Mouse (Mus musculus): ENCODE results near the gene Gm20388.
"Not testable (repeated sequence)": the region's sequence is repeated elsewhere in the genome, so short reads cannot be mapped to it uniquely, and the experiment has no call there.

Gene Gm20388

DNA sequence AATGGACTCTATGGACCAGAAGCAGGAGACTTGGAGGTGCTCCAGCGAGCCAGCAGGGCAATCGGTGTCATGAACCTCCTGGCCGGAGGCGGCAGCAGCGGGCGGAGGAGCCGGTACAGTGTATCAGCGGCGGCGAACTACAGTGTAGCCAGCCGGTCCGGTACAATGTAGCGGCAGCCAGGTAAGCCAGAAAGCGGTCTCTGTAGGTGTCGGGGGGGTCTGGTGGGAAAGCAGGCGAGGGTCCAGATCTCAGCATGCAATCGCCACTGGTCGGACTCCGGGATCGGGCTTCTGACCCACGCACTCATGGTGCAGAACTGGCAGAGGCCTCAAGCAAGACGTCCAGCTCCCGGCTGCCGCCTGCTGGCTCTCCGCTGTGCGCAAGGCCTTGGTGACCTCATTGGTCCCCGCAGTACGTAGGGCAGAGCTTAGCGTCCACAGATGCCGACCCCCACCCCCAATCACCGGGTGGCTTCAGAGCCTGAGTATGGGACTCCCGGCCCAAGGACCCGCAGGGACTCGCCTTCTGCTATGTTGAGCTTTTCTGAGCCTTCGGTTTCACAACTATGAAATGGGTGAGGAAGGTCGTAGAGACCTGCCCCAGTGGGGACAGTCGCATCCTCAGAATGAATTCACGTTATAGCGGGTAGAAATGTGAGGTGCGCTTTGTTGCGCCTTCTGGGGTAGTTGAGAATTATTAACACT is 3532.4 kb downstream of the Gm20388 start:
- DNase-seq (ENCODE audit: low spot score in 2 of 2) = peak; percentile 89 to 91

DNA sequence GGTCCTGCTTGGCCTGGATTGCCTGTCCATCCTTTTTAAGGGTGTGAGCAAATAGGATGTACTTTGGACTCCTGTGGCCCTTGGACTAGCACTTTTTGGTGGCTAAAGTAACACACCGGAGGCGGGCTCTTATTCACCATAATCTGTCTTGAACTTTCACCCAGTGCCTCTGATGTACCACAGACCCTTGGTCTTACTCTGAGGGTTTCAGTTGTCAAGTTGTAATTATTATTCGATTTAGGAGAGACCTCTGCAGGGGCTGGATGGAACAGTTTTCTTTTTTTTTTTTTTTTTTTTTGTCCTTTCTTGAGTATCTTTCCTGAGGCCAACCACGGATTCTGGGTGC is 3532.9 kb downstream of the Gm20388 start:
- no peak for DNase-seq (ENCODE audit: low spot score in 2 of 2)

DNA sequence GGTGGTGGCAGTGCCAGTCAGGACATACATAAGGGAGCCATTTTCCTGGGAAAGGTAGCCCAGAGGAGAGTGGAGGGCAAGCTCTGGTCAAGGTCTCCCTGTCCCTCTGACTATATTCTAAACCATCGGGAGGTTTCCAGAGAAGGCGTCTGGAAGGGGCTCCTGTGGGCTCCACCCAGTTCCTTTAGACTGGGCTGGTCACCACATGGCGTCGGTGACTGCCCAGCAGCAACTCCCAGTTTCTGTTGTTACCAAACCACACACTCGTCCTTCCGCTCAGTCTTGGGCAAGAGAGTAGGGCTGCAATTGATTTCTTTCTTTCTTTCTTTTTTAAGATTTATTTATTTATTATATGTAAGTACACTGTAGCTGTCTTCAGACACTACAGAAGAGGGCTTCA is 3533.5 kb downstream of the Gm20388 start:
- no peak for DNase-seq (ENCODE audit: low spot score in 2 of 2)

DNA sequence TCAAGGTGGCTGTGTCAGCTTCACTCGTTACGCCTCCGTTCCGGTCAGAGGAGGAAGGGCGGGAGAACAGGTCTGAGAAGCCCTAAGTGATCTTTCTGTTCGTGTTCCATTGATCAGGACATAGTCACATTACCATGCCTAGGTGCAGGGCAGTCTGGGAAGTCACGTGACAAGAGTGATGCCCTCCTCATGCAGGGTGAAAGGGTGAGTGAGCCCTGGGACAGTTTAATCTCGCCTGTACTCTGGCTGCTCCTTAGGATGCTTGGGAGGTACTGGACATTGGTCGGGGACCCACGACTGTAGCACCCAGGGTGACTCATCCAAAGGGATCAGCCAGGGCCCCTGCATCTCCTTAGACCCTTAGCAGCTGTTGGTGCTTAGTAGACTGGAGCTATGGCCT is 3535.3 kb downstream of the Gm20388 start:
- no peak for DNase-seq (ENCODE audit: low spot score in 2 of 2)

DNA sequence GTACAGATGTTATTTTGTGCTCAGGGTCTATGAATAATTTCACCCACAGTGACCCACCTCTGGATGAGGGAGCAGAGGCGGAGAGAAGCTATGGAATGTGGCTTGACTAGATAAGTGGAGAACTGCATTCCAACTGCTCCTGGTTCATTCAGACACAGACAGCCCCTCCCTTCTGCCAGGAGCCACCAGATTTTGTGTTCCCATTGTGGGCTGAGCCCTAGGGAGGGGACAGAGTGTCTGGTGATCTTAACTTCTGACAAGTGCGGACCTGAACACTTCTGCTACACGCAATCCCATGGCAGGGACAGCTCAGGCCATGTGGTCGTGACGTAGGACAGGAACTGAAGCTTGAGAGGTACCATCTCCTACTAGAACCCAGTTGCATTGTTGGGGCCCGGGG is 3536.2 kb downstream of the Gm20388 start:
- no peak for DNase-seq (ENCODE audit: low spot score in 2 of 2)

DNA sequence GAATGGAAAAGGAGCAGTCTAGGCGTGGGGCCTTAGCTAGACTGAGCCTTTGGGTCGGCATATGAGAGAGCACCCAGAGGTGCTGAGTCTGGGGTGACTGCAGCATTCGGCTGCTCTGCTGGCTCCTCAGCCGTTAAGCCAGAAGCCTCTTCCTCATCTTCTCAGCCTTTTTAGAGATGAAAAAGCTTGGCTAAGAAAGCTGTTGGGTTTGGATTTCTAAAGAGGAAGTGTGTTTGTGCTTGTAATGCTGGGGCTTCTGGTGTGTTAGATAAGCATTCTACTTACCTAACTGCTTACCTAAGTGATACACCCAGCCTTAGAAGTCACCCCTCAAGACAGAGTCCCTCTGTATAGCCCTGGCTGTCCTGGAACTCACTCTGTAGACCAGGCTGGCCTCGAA is 3540.1 kb downstream of the Gm20388 start:
- no peak for DNase-seq (ENCODE audit: low spot score in 2 of 2)

DNA sequence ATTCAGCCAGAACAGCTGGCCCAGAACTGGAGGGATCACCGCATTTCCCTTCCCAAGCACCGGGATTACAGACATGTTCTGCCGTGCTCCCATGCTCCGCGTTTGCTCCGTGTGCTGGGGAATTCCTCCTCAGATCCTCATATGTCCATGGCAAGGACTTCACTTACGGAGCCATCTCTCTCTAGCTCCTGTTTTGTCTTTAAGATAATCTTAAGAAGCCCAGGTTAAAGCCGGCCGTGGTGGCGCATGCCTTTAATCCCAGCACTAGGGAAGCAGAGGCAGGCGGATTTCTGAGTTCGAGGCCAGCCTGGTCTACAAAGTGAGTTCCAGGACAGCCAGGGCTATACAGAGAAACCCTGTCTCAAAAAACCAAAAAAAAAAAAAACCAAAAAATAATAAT is 3541.1 kb downstream of the Gm20388 start:
- not testable (repeated sequence) for DNase-seq (ENCODE audit: low spot score in 2 of 2)

DNA sequence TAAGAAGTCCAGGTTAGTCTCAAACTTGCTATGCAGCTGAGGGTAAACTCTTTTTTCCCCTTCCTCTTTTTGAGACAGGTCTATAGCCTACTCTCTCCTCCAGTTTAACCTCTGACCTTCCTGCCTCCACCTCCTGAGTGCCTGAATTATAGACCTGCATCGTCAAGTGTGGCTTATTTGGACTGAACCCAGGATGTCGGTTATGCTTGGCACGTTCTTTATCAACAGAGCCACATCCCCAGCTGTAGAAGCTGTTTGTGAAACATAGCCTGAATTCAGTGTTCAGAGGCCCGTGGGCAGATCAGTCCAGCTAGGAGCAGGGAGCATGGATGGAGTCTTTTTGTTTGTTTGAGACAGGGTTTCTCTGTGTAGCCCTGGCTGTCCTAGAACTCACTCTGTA is 3541.5 kb downstream of the Gm20388 start:
- no peak for DNase-seq (ENCODE audit: low spot score in 2 of 2)

DNA sequence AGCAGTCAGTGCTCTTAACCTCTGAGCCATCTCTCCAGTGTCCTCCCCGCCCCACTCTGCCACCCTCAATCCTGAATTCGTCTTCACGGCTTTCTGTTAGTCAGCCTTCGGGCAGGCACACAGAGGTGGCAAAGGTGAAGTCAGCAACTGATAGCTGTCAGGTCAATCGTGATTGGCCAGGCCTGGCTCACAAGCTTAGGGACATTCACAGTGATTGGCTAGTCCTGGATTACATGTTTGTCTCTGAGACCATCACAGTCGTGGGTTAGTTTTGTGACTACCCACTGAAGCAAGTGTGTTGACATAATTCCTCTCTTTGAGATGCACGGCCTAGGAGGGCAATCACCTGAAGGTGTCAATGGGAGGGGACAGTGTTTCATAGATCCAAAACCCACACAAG is 3542.7 kb downstream of the Gm20388 start:
- no peak for DNase-seq (ENCODE audit: low spot score in 2 of 2)

DNA sequence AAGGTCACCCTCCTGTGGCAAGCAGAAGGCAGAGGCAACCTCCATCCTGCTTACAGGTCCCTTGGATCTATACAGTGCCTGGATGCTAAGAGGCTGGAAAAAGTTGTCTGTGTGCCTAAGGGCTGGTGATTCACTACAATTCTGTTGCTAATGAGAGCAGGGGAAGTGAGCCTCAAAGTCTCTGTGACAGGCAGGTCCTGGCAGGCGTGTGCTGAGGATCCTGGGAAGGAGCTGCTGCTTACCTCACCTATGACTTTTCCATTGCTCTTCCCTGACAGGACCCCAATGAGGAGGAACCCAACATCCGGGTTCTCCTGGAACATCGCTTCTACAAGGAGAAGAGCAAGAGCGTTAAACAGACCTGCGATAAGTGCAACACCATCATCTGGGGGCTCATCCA is 3543.3 kb downstream of the Gm20388 start:
- no peak for DNase-seq (ENCODE audit: low spot score in 2 of 2)

DNA sequence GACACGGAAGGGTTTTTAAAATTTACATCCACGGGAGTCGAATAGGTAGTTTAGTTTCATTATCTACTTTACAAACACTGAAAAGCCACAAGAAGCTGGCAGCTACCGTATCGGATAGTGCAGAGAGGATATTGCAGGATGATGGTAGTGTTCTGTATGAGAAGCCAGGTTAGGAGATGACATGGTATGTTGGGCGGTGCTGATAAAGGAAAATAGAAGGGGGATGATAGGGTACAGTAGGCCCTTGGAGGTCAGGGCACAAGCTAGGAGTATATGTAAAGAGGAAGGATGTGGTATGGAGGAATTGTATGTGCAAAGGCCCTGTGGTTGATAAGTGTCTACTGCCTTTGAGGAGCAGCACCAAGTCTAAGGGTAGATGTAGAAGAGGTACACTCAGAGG is 3543.9 kb downstream of the Gm20388 start:
- no peak for DNase-seq (ENCODE audit: low spot score in 2 of 2)

DNA sequence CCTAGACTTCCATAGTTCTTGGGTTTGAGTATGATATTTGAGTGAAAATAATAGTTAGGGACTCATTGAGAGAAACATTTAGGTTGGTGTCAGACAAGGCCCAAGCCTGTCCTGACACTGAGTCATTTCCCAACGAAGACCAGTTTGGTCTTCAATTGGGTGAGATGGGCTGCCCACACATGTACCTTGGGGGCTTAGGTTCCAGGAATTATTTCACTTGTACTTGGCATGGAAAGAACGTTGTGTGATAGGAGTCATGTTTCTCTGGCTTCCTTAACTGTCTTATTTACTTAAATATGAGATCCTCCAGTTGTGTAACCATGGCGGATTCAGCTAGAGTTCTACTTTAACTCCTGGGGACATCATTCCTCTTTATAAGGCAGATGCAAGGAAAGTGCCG is 3553.0 kb downstream of the Gm20388 start:
- no peak for DNase-seq (ENCODE audit: low spot score in 2 of 2)

DNA sequence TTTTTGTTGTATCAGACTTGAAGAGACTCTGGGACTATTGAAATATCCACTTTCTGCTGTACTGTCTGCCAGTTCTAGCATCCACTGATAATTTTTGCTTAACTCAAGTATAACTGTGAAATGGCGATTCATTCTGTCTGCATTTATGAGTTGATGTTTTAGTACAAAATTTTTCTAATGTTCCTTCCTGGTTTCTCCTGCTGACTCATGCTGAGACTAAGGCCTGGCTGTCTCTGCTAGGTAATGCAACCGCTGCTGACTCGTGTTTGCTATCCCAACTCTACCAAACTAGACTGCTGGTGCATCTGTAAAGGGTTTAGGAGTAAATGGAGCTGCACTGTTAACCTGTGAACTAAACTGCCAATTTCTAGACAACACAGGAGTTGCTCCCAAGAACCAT is 3556.8 kb downstream of the Gm20388 start:
- DNase-seq (ENCODE audit: low spot score in 2 of 2) = no peak

DNA sequence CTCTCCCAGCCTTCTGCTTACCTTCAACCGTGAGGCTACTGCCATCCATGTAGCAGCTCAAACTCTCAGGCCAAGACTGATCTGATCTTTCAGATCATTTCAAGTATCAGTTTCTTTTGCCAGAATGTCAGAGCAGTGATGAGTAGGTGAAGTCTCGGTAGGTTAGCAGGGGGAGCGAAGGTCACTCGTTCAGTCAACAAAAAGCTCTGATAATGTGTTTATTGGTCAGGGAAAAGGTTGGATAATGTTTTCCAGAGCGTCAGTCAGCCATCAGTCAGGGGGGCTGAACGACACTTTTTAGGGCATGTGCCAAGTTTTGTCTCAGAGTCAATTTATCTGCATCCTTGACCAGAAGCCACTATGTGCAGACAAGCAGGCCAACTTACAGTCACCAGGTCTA is 3562.3 kb downstream of the Gm20388 start:
- DNase-seq (ENCODE audit: low spot score in 2 of 2) = not testable (repeated sequence)

DNA sequence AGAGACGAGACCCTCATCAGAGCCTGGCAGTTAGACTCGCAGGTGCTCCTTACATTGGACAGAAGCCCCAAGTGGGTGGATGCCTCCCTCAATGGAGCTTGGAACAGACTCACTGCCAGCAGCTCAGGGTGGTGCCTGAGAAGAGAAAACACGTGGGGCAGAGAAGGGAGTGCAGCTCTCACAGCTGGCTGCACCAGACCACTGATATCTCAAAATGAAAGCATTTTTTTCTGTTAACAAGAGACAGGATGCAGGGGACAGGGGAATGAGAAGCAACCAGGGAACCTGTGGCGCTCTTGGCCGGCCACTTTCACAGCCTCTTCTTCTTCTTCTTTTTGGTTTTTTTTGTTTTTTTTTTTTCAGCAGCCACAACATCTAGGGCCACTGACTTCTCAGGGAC is 3563.9 kb downstream of the Gm20388 start:
- DNase-seq (ENCODE audit: low spot score in 2 of 2) = not testable (repeated sequence)

DNA sequence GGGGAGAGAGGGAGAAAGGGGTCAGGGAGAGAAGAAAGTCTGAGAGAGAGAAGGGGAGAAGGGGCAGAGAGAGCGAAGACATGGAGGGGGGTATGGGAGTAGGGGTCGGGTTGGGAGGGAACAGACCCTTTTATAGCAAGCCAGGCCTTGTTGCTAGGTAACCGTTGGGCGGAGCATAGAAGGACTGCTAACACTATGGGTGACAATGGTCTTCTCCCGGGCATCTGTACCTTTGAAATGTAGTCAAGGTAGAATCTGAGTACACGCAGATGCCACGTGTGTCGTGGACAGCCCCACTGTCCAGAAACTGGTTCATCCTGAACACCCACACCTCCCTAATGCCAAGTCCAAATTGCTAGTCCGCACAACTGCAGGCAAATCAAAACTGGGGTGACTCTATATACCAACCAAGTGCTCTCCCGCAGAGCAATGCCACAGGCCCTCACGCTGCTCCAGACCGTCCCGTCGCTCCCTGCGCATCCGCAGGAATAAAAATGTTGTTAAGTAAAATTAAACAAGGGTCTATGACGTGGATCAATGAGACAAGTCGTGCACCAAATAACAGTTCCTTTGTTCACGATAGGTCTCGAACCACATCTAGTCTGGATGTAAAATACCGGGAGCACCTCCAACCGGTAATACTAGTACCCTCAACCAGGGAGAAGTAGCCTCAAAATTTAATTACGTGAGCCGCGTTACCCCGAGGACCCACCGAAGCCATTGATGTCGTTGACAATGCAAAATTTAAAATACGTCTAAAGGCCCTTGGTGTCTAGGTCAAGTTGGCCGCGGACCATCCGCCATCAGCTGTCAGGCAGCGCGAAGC is 3566.5 kb downstream of the Gm20388 start:
- DNase-seq (ENCODE audit: low spot score in 2 of 2) = no peak

DNA sequence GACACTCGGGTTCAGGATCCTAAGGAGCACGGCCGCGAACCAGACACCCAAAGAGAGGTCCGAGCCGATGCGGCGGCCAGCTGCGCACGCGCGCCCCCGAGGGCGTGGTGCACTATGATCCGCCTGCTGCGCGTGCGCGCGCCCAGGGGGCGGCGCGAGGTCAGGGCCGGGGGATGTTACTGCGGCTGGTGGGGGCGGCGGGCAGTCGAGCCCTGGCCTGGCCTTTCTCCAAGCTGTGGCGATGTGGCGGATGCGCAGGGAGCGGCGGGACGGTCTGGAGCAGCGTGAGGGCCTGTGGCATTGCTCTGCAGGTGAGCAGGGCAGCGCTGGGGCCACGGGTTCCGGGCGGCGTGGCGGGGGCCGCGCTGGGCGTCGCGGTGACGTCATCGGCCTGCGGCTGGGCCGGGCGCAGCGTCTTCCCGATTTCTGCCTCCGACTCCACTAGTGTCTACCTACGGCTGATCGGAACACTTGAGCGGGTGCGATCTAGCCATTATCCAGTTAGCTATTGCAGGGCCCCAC is 3567.2 kb downstream of the Gm20388 start, which contains the start of gene Afg3l1:
Afg3l1 (plus strand) TSS at position 167 of the 522 bp plus-strand sequence.
- DNase-seq (ENCODE audit: low spot score in 2 of 2) = peak; percentile 84 to 88

DNA sequence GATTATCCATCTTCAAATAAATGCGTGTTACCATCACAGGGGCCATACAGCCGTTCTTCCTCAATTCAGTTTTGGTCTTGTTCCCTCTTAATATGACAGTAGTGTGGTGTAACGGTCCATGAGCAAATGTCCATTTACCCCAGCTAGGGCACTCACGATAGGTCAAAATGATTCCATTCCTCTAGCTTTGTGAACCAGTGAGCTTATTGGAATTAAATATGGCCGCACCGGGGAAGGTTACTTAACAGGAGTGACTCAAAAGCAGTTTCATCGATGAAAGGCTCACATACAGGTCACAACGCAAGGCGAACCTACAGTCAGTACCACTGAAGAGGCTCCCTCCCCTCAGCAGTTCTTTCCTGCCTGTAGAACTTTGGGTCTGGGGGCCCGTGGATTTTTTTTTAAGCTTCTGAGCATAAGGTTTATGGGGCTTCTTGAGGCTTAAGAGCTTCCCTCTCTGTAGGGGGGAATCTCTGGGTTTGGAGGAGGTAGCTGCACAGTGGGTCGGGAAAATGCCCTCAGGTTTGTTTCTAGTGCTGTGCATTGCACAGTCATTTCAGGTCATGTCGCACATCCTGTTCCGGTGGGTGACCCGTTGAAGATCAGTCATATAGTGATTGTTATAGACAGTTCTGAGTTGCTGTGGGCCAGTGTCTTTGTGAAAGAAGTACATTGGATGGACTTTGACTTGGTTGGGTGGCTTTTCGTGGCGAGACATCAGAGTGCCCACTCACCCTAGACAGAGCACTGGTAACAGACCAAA is 3568.0 kb downstream of the Gm20388 start:
- DNase-seq (ENCODE audit: low spot score in 2 of 2) = no peak

DNA sequence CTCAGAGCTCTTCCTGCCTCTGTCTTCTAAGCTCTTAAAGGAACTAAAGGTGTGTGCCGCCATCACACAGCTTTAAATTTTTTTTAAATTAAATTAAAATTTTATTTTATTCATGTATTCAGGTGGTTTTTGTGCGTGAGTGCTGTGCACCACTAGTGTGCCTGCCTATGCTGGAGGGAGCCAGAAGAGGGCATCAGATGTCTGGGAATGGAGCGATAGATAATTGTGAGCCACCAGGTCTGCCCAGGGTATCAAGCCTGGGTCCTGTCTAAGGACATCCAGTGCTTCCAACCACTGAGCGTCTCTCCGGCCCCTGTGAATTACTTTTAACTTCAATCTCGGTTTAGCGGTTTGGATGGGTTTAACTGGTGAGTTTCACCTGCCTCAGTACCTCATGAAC is 3572.0 kb downstream of the Gm20388 start:
- DNase-seq (ENCODE audit: low spot score in 2 of 2) = no peak

DNA sequence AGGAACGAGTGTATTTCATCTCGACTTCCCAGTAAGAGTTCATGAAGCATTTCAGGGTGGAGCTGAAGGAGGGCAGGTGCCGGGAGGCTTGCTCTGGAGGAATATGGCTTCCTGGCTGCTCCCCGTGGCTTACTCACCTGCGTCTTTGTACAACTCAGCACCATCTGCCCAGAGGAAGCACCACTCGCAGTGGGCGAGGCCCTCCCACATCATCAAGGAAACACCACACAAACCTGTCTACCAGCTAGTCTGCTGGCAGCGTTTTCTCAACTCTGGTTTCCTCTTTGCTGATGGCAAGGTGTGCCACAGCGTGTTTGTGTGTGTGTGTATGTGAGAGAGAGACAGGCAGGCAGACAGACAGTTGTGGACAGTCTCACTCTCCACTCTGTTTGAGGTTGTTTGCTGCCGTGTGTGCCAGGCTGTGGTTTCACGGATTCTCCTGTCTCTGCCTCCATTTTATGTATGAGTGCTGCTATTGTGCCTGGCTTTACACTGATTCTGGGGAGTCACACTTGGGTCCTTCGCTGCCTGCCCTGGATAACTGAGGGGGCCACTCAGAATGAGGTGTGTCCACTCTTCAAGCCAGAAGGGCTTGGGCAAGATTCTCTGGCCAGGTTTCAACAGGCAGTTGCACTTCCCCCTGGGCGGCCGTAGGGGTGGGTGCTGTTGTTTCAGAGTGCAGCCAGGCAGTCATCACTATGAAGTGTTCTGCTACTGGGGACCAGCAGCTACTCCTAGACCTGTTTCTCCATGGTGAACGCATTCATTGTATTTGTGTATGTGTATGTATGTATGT is 3580.8 kb downstream of the Gm20388 start:
- no peak for DNase-seq (ENCODE audit: low spot score in 2 of 2)

DNA sequence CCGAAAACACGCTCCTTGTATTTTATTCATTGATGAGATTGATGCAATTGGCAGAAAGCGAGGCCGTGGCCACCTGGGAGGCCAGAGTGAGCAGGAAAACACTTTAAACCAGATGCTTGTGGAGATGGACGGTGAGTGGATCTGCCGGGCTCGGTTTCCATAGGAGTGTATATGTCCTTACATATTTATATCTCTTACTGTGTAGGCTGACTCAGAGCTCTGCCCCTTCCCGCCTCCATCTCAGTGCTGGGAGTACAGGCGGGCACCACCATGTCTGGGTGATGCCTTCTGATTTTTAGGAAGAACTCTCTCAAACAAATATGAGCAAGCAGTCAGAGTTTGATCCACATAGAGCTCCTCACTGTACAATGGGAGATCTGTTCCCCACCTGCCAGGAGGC is 3582.3 kb downstream of the Gm20388 start:
- no peak for DNase-seq (ENCODE audit: low spot score in 2 of 2)

DNA sequence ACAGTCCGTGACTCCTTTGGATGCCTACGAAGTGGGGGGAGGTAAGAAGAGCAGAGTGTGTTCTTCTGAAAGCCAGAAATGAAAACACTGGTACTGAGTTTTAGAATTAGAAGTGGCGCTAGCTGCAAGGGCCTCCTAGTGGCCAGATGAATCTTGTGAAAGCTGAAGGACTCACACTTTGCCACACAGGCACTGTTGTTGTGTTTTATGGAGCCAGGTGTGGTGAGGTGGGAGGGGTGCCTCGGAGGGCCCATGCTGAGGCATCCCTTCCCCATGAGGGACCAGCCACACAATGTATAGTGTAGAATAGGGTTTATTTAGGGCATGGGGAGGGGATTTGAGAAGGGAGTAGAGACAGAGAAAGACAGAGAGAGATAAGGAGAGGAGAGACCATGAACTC is 3587.1 kb downstream of the Gm20388 start:
- no peak for DNase-seq (ENCODE audit: low spot score in 2 of 2)
